Comparison of ENCODE assay signal across 9 mouse cellular contexts in the genomic region with DNA sequence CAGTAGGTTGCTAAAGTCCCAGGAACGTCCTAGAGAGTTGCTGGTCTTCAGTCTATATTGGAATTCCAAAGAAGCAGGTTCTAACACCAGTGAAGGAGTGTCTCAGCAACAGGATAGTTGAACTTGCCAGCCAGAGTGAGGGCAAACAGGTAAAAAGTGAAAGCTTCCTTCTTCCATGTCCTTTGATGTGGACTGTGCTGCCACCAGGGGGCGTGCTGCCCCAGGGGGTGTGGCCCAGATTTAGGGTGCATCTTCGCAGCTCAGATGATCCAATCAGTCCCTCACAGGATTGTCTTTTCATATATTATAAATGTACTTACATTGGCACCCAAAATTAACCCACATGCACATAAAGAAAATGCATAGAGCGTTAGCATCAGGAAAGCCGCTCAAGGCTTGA. TPM values are rescaled to one million over a fixed set of nuclear protein-coding genes. Genes with fewer than 3 reads are reported as not detected.
DNase-seq lines count a peak whose midpoint lies in the region; ATAC-seq lines count a peak whose summit lies in the region.
"Had no signal": no experiment of that assay in that cellular context is flagged by ENCODE, and none has a peak within 500 bp of the region (broad histone marks: within the 10 kb centered on the region; RNA-seq: fewer than 3 reads in every experiment).

No protein-coding gene starts in this region.

- peak; percentile 54 for DNase-seq in intestine, embryonic 14.5 days (ENCODE audit: low spot score)
- peak; percentile 59 to 62 for DNase-seq in B cell, adult 2 months
- DNase-seq in Muller cell, postnatal 12 days (ENCODE audit: inconsistent ontology term), result peak; percentile 11
- peak; percentile 66 for DNase-seq in induced T-regulatory cell, adult 2 months (ENCODE audit: low read depth)
- DNase-seq in thymus, postnatal 4 days, result peak; percentile 81

- no peaks in the 10 kb centered on the region for H3K27me3 ChIP-seq in intestine, embryonic 14.5 days (replicated peaks; ENCODE audit: control insufficient read depth, insufficient read depth, low read length)
- H3K27me3 ChIP-seq in intestine, embryonic 15.5 days (replicated peaks), result no peaks in the 10 kb centered on the region
- H3K27me3 ChIP-seq: embryonic facial prominence, embryonic 15.5 days had no signal

- H3K4me1 ChIP-seq in intestine, embryonic 14.5 days (replicated peaks; ENCODE audit: control insufficient read depth, insufficient read depth, low read length), result no peaks in the 10 kb centered on the region
- no peaks in the 10 kb centered on the region for H3K4me1 ChIP-seq in intestine, embryonic 15.5 days (replicated peaks)
- H3K4me1 ChIP-seq: embryonic facial prominence, embryonic 15.5 days had no signal

- H3K4me2 ChIP-seq in intestine, embryonic 14.5 days (ENCODE audit: low read length), result no peak overlapping the region
- no peak overlapping the region for H3K4me2 ChIP-seq in intestine, embryonic 15.5 days (replicated peaks)
- H3K4me2 ChIP-seq: embryonic facial prominence, embryonic 15.5 days had no signal

- H3K36me3 ChIP-seq in intestine, embryonic 14.5 days (ENCODE audit: control insufficient read depth, insufficient read depth, low read length), result no peaks in the 10 kb centered on the region
- H3K36me3 ChIP-seq in intestine, embryonic 15.5 days, result no peaks in the 10 kb centered on the region
- H3K36me3 ChIP-seq: embryonic facial prominence, embryonic 15.5 days had no signal

- no peak overlapping the region for H3K4me3 ChIP-seq in intestine, embryonic 14.5 days (ENCODE audit: low read depth, low read length)
- H3K4me3 ChIP-seq in intestine, embryonic 15.5 days (replicated peaks), result no peak overlapping the region
- H3K4me3 ChIP-seq: embryonic facial prominence, embryonic 15.5 days had no signal

- H3K9ac ChIP-seq in intestine, embryonic 14.5 days (ENCODE audit: low read length), result no peak overlapping the region
- H3K9ac ChIP-seq in intestine, embryonic 15.5 days, result no peak overlapping the region
- H3K9ac ChIP-seq: embryonic facial prominence, embryonic 15.5 days had no signal

- ATAC-seq in intestine, embryonic 14.5 days (replicated peaks; ENCODE audit: low FRiP score, low TSS enrichment, low read depth), result no peak
- ATAC-seq in intestine, embryonic 15.5 days, result no peak
- no peak for ATAC-seq in monocyte, adult 5-6 weeks (replicated peaks; ENCODE audit: insufficient number of reproducible peaks, low FRiP score, low TSS enrichment, poor library complexity, severe bottlenecking)
- ATAC-seq in erythroblast, adult 5-6 weeks (replicated peaks; ENCODE audit: low FRiP score, poor library complexity, severe bottlenecking), result no peak

- no peaks in the 10 kb centered on the region for H3K9me3 ChIP-seq in intestine, embryonic 14.5 days (ENCODE audit: control insufficient read depth, low read length)
- H3K9me3 ChIP-seq in intestine, embryonic 15.5 days, result no peaks in the 10 kb centered on the region
- H3K9me3 ChIP-seq: embryonic facial prominence, embryonic 15.5 days had no signal

- WGBS in intestine, embryonic 14.5 days, result 57% methylated on average over 5 of the region's 5 CpGs
- 54% methylated on average over 5 of the region's 5 CpGs for WGBS in intestine, embryonic 15.5 days

- no peak overlapping the region for H3K27ac ChIP-seq in intestine, embryonic 14.5 days (ENCODE audit: low read depth)
- no peak overlapping the region for H3K27ac ChIP-seq in intestine, embryonic 15.5 days
- H3K27ac ChIP-seq: embryonic facial prominence, embryonic 15.5 days had no signal

RNA-seq across cellular contexts. Expression of gene Dnah14, which starts 41.0 kb away (rescaled TPM):
- 1.8 and 2.2 TPM in 2 replicates for polyA plus RNA-seq in intestine, embryonic 14.5 days (2014; fragmentation: Nextera tagmentation; extraction: Ambion mirVana)
- 1.2 and 2.1 TPM in 2 replicates for polyA plus RNA-seq in intestine, embryonic 15.5 days (2015; fragmentation: Nextera tagmentation; extraction: Ambion mirVana)
- 1.4 to 4.2 TPM (median 4.0 TPM) in 3 replicates for total RNA-seq in monocyte, adult 5-6 weeks (2017)
- total RNA-seq in erythroblast, adult 5-6 weeks (2015; ENCODE audit: low replicate concordance), result not detected in 2 replicates
- total RNA-seq in erythroblast, adult 5-6 weeks (2017; ENCODE audit: low replicate concordance), result 2.6 and 3.1 TPM in 2 replicates

Comparison
In these comparisons a context has a peak if more than half of its experiments do, and no peak if none do; other contexts are left out.
1. DNase-seq: peak in every context shown above with its lines; median percentile 81 in thymus, postnatal 4 days; 66 in induced T-regulatory cell, adult 2 months; 60 in B cell, adult 2 months; 54 in intestine, embryonic 14.5 days; 11 in Muller cell, postnatal 12 days.